Mouse (Mus musculus) MEL (cell line): ENCODE measurements around the gene Fnbp1l.

Source experiments
- CTCF ChIP-seq, 3 experiments: IDR thresholded peaks in 2 of 3; conservative IDR thresholded peaks in 1 of 3; 2 replicates each; pipeline ENCODE4 v1.5.1; 2011 to 2012; ENCODE audit warnings: low read length in 3 of 3, low read depth in 2 of 3, mild to moderate bottlenecking in 2 of 3, improper control_type of control experiment in 1 of 3, inconsistent platforms in 1 of 3, mixed read lengths in 1 of 3, moderate library complexity in 1 of 3; ENCODE audit not compliant: control insufficient read depth in 1 of 3, insufficient read depth in 1 of 3, poor library complexity in 1 of 3, severe bottlenecking in 1 of 3
- E2F4 ChIP-seq: IDR thresholded peaks from 2 replicates; pipeline ENCODE4 v1.6.1; 2011; ENCODE audit warnings: low read depth, low read length, improper control_type of control experiment, borderline replicate concordance
- ETS1 ChIP-seq: IDR thresholded peaks from 2 replicates; pipeline ENCODE4 v1.6.1; 2012; ENCODE audit warnings: low read depth, mild to moderate bottlenecking, inconsistent platforms, low read length, improper control_type of control experiment, moderate library complexity
- JUND ChIP-seq: IDR thresholded peaks from 2 replicates; pipeline ENCODE4 v1.6.1; 2011; ENCODE audit warnings: low read depth, mild to moderate bottlenecking, improper control_type of control experiment, low read length
- RCOR1 ChIP-seq: IDR thresholded peaks from 2 replicates; pipeline ENCODE4 v1.6.1; 2012; ENCODE audit warnings: low read depth, mild to moderate bottlenecking, inconsistent platforms, low read length, improper control_type of control experiment
- USF1 ChIP-seq: IDR thresholded peaks from 2 replicates; pipeline ENCODE4 v1.6.1; 2014; ENCODE audit warnings: low read depth, mild to moderate bottlenecking, inconsistent platforms, low read length, improper control_type of control experiment, moderate library complexity
- USF2 ChIP-seq, 2 experiments: IDR thresholded peaks; 2 replicates each; pipeline ENCODE4 v1.6.1; 2011 to 2012; ENCODE audit warnings: improper control_type of control experiment in 2 of 2, low read length in 2 of 2, borderline replicate concordance in 1 of 2, inconsistent platforms in 1 of 2, low read depth in 1 of 2, mild to moderate bottlenecking in 1 of 2; ENCODE audit not compliant: insufficient read depth in 1 of 2

DNA sequence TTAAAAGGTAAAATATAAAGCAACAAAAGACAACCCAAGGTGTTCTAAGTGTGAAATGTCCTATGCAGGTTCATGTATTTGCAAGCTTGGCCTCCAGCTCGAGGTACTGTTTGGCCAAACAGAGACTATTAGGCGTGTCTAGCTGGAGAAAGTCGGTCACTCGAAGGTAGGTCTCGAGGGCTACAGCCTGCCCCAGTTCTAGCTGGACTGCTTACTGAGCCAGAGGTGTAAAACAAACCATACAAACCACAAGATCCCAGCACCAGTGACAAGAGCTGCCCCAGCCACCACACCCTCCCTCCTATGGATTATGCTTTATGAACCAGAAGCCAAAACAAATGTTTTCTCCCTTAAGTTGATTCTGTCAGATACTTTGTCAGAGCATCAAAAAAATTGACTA is 7.8 kb downstream of the Fnbp1l start:
- TF ChIP-seq USF1 (no peak), E2F4 (no peak), CTCF (IDR thresholded peaks at IDR 0.05 in 2 of 3, conservative IDR thresholded peaks at IDR 0.05 in 1 of 3; ENCODE audit: control insufficient read depth in 1 of 3, insufficient read depth in 1 of 3, low read depth in 2 of 3, low read length in 3 of 3, poor library complexity in 1 of 3, severe bottlenecking in 1 of 3) (no peak), ETS1 (no peak), JUND (no peak), RCOR1 (no peak), USF2 (IDR thresholded peaks at IDR 0.05; ENCODE audit: borderline replicate concordance in 1 of 2, insufficient read depth in 1 of 2, low read depth in 1 of 2, low read length in 2 of 2) (no peak)
